Mouse (Mus musculus) layer of hippocampus, adult 18-20 months (tissue): ENCODE data around the gene Fgg. TPM values are rescaled to one million over a fixed set of nuclear protein-coding genes. Genes with fewer than 3 reads are reported as not detected.

ENCODE experiments used
- total RNA-seq, 2 experiments: library from RNA; stranded (reverse); gene quantifications; 2 replicates each; pipeline ENCODE4 v1.2.3; 2021

Gene Fgg
- total RNA-seq, 2 experiments from 2014 or later, result 0.17 TPM; not detected in 1

Other genes with a start within 250 kb of the Fgg start
- 1 to 10 TPM in 1 of 2 experiments, under 1 TPM in 1; 0.52 to 1.1 TPM for gene Rbm46, start 131.2 kb upstream of the Fgg start, total RNA-seq
- not detected for gene Lrat, start 103.8 kb upstream of the Fgg start, total RNA-seq
- gene Fga, start 18.4 kb downstream of the Fgg start, total RNA-seq, result not detected
- gene Fgb, start 42.1 kb downstream of the Fgg start, total RNA-seq, result not detected
- 10 to 100 TPM; 51.3 to 56.5 TPM for gene Plrg1, start 47.8 kb downstream of the Fgg start, total RNA-seq
- gene Dchs2, start 120.2 kb downstream of the Fgg start, total RNA-seq, result 1 to 10 TPM; 3.9 to 4.5 TPM